Mouse (Mus musculus) megakaryocyte-erythroid progenitor cell, adult 5-6 weeks (primary cell): ENCODE data around the gene Espl1. TPM values are rescaled to one million over a fixed set of nuclear protein-coding genes. Genes with fewer than 3 reads are reported as not detected.

Source experiments
- ATAC-seq: replicated peaks from 2 replicates; pipeline ENCODE4 v1.8.0; 2016; ENCODE audit warnings: mild to moderate bottlenecking, inconsistent platforms; ENCODE audit not compliant: severe bottlenecking, poor library complexity, low FRiP score, low TSS enrichment
- total RNA-seq, 2 experiments: library from RNA; stranded (forward) in 1 of 2; stranded (reverse) in 1 of 2; fragments of 200-1000, 215-1000 nt in 1 of 2; fragments of >200 nt in 1 of 2; fragmentation: Nextera tagmentation in 1 of 2; gene quantifications; 2 replicates each; pipeline ENCODE4 v1.2.3; 2014 to 2017

The Espl1 gene
- total RNA-seq, 2 experiments from 2014 or later: 40.6 to 68.3 TPM

DNA sequence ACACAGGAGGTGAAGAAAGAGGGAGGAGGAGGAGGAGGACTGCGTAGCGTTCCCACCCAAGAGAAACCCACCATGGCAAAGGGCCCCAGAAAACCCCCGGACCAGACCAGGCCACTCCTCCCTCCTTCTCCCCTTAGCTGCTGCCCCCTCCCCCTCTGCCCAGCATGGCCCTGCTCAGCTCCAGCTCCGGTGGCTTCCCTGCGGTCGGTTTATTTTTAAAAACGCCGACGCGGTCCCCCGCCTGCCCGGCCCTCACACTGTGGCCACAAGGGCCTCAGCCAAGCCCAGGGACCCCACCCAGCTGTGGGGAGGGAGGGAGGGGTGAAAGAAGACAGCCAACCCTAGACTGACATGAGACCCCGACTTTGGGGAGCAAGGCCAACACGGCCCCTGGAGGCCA lies 66.6 kb downstream of the Espl1 start:
- ATAC-seq: no peak

DNA sequence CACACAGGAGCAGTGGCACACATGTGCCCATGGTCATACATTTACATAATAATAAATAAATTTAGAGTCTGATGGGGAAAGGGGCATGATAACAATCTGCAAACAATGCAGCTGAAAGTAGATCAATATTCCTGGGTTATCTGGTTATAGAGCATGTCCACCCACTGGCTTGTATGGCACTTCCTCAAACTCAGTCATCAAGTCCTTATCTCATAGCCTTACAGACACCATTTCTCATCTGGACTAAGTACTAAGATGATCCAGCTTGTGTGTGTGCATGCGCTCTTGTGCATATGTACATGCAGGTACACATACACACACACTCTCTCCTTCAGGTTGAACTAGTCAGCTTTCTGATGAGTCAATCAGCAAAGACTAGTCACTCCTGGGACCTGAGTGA lies 68.6 kb downstream of the Espl1 start:
- no peak; the same call in 1 of the 2 replicates for ATAC-seq

DNA sequence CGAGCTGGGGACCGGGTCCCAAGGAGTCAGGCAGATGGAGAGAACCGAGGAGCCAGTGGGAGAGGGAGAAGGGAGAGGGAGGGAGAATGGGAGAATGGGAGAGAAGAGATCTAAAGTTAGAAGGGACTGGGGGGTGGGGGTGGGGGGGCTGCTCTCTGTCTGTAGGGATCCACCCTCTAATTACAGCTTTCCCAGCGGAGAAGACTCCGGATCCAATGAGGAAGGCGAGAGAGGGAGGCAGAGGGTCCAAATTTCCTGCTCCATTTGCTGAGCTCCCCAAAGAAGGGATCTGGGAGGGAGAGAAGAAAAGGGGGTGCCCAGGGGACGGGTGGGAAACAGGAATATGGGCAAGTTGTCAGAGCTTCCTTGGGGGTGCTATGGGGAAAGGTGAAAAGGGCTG lies 70.2 kb downstream of the Espl1 start:
- ATAC-seq: no peak

DNA sequence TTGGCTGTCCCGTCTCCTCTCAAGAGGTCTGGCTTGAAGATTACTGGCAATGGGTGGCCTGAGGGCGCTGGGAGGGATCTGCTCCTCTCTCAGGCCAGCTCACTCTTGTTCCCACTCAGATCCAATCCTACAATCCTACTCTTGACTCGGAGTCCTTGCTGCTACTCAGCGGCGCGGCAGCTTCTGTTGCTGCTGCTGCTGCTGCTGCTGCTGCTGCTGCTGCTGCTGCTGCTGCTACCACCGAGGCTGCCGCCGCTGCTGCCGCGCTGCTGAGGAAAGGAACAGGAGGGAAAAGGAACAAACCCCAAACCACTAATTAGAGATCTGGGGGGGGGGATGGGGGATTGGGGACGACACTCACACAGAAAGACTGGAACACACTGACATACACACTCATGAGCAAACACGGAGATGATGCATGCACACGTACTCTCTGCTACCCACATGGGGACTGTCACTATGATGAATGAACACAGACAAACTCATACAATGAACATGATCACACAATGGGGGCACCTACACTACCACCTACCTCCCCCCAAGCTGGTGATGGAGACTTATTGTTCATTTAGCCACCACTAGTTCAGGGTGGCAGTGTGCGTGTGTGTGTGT lies 70.8 kb downstream of the Espl1 start, which contains the start of gene Sp7:
Sp7 (minus strand) TSS at position 450 of the 612 bp plus-strand sequence.
- 0 out of 2 replicates have a peak, but pooled peaks have one; percentile 16 for ATAC-seq

DNA sequence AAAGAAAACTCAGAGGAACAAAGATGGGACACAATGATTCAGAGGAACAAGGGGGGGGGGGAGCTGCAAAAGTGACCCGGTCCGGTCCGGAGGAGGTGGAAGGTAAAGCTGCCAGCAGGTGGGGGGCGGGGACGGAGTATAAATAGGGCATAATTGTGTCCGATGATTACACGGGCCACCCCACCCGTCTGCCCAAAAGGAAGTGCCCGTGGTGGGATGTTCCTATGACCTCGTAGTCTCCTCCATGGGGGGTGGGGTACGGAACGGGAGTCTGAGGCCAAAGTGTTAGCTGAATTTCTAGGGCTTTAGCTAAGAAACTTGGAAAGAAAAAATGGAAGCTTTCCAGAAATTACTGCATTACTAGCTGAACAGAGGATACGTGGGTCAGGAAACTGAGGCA lies 73.9 kb downstream of the Espl1 start:
- no peak for ATAC-seq

DNA sequence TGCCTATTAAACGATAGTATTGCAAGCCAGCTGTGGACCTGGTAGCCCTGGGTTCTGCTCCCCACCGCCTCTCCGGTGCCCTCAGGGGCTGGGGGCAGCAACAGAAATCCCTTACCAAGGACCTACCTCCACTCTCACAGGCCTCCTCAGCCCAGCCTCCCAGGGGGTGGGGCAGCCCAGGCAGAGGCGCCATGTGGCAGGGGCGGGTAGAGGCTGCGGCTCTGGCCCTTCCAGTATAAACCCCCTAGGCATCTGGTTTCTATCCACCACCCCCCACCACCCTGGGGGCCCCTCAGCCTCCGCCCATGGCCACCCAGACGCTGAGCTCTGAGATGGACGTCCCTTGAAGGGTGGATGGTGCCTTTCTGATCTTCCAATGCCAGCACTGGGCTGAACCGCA lies 74.7 kb downstream of the Espl1 start:
- no peak for ATAC-seq

Other genes starting within 250 kb of the Espl1 start
- gene Eif4b, start 222.5 kb upstream of the Espl1 start, total RNA-seq (2014; fragmentation: Nextera tagmentation): 328 and 355 TPM in 2 replicates
- gene Eif4b, start 222.5 kb upstream of the Espl1 start, total RNA-seq (2017): 527 and 549 TPM in 2 replicates
- gene Tns2, start 195.9 kb upstream of the Espl1 start, total RNA-seq (2014; fragmentation: Nextera tagmentation): not detected in 2 replicates
- gene Tns2, start 195.9 kb upstream of the Espl1 start, total RNA-seq (2017): not detected in 2 replicates
- gene Spryd3, start 160.0 kb upstream of the Espl1 start, total RNA-seq (2014; fragmentation: Nextera tagmentation): 19.6 and 21.5 TPM in 2 replicates
- 14.4 and 18.7 TPM in 2 replicates for gene Spryd3, start 160.0 kb upstream of the Espl1 start, total RNA-seq (2017)
- gene Igfbp6, start 151.9 kb upstream of the Espl1 start, total RNA-seq (2014; fragmentation: Nextera tagmentation): not detected in 2 replicates
- not detected in 2 replicates for gene Igfbp6, start 151.9 kb upstream of the Espl1 start, total RNA-seq (2017)
- gene Soat2, start 145.7 kb upstream of the Espl1 start, total RNA-seq (2014; fragmentation: Nextera tagmentation): 12.8 and 15.4 TPM in 2 replicates
- gene Soat2, start 145.7 kb upstream of the Espl1 start, total RNA-seq (2017): 8.9 and 11.2 TPM in 2 replicates
- gene Zfp740, start 93.0 kb upstream of the Espl1 start, total RNA-seq (2014; fragmentation: Nextera tagmentation): 39.8 and 65.3 TPM in 2 replicates
- 33.0 and 39.0 TPM in 2 replicates for gene Zfp740, start 93.0 kb upstream of the Espl1 start, total RNA-seq (2017)
- 9.6 and 21.4 TPM in 2 replicates for gene Csad, start 91.5 kb upstream of the Espl1 start, total RNA-seq (2014; fragmentation: Nextera tagmentation)
- 11.4 and 33.8 TPM in 2 replicates for gene Csad, start 91.5 kb upstream of the Espl1 start, total RNA-seq (2017)
- 13.1 and 17.0 TPM in 2 replicates for gene Itgb7, start 64.3 kb upstream of the Espl1 start, total RNA-seq (2014; fragmentation: Nextera tagmentation)
- gene Itgb7, start 64.3 kb upstream of the Espl1 start, total RNA-seq (2017): 47.2 and 51.0 TPM in 2 replicates
- gene Rarg, start 38.7 kb upstream of the Espl1 start, total RNA-seq (2014; fragmentation: Nextera tagmentation): 0.61 and 1.8 TPM in 2 replicates
- gene Rarg, start 38.7 kb upstream of the Espl1 start, total RNA-seq (2017): 1.6 and 6.7 TPM in 2 replicates
- not detected in 2 replicates for gene Gm9918, start 25.7 kb upstream of the Espl1 start, total RNA-seq (2014; fragmentation: Nextera tagmentation)
- gene Gm9918, start 25.7 kb upstream of the Espl1 start, total RNA-seq (2017): not detected in 2 replicates
- gene Mfsd5, start 16.8 kb upstream of the Espl1 start, total RNA-seq (2014; fragmentation: Nextera tagmentation): 30.4 and 32.9 TPM in 2 replicates
- 14.2 and 19.5 TPM in 2 replicates for gene Mfsd5, start 16.8 kb upstream of the Espl1 start, total RNA-seq (2017)
- gene Pfdn5, start 29.9 kb downstream of the Espl1 start, total RNA-seq (2014; fragmentation: Nextera tagmentation): 210 and 293 TPM in 2 replicates
- gene Pfdn5, start 29.9 kb downstream of the Espl1 start, total RNA-seq (2017): 214 and 318 TPM in 2 replicates
- gene Myg1, start 35.4 kb downstream of the Espl1 start, total RNA-seq (2014; fragmentation: Nextera tagmentation): 85.2 and 86.5 TPM in 2 replicates
- gene Myg1, start 35.4 kb downstream of the Espl1 start, total RNA-seq (2017): 60.8 and 73.8 TPM in 2 replicates
- 145 and 165 TPM in 2 replicates for gene Aaas, start 54.5 kb downstream of the Espl1 start, total RNA-seq (2014; fragmentation: Nextera tagmentation)
- 179 and 207 TPM in 2 replicates for gene Aaas, start 54.5 kb downstream of the Espl1 start, total RNA-seq (2017)
- gene Sp7, start 70.9 kb downstream of the Espl1 start, total RNA-seq (2014; fragmentation: Nextera tagmentation): not detected in 2 replicates
- gene Sp7, start 70.9 kb downstream of the Espl1 start, total RNA-seq (2017): not detected in 2 replicates
- gene Sp1, start 109.9 kb downstream of the Espl1 start, total RNA-seq (2014; fragmentation: Nextera tagmentation): 68.0 and 80.3 TPM in 2 replicates
- 45.0 and 62.2 TPM in 2 replicates for gene Sp1, start 109.9 kb downstream of the Espl1 start, total RNA-seq (2017)
- gene Amhr2, start 149.1 kb downstream of the Espl1 start, total RNA-seq (2014; fragmentation: Nextera tagmentation): not detected in 2 replicates
- not detected in 2 replicates for gene Amhr2, start 149.1 kb downstream of the Espl1 start, total RNA-seq (2017)
- 61.5 and 97.6 TPM in 2 replicates for gene Prr13, start 162.8 kb downstream of the Espl1 start, total RNA-seq (2014; fragmentation: Nextera tagmentation)
- 50.3 and 54.5 TPM in 2 replicates for gene Prr13, start 162.8 kb downstream of the Espl1 start, total RNA-seq (2017)
- 749 and 832 TPM in 2 replicates for gene Pcbp2, start 174.3 kb downstream of the Espl1 start, total RNA-seq (2014; fragmentation: Nextera tagmentation)
- gene Pcbp2, start 174.3 kb downstream of the Espl1 start, total RNA-seq (2017): 152 and 207 TPM in 2 replicates
- gene Gm10337, start 207.5 kb downstream of the Espl1 start, total RNA-seq (2014; fragmentation: Nextera tagmentation): not detected in 2 replicates
- gene Gm10337, start 207.5 kb downstream of the Espl1 start, total RNA-seq (2017): not detected in 2 replicates
- gene Map3k12, start 220.8 kb downstream of the Espl1 start, total RNA-seq (2014; fragmentation: Nextera tagmentation): 0.39 TPM in 1 of 2 replicates, not detected in the other
- gene Map3k12, start 220.8 kb downstream of the Espl1 start, total RNA-seq (2017): 0.14 and 0.15 TPM in 2 replicates
- 37.4 and 40.7 TPM in 2 replicates for gene Tarbp2, start 221.9 kb downstream of the Espl1 start, total RNA-seq (2014; fragmentation: Nextera tagmentation)
- 17.0 and 19.7 TPM in 2 replicates for gene Tarbp2, start 221.9 kb downstream of the Espl1 start, total RNA-seq (2017)
- 5.1 and 8.2 TPM in 2 replicates for gene Npff, start 228.7 kb downstream of the Espl1 start, total RNA-seq (2014; fragmentation: Nextera tagmentation)
- 0.89 and 3.4 TPM in 2 replicates for gene Npff, start 228.7 kb downstream of the Espl1 start, total RNA-seq (2017)